Mouse (Mus musculus) cerebellum, adult 2 months (tissue): ENCODE measurements at regions not wholly inside any gene's neighbourhood (a gene's known extent, or its start where the extent isn't known, plus 50 kb on each side); places are given as distances from the start of the nearest gene placed in this dataset.

Experiments
- DNase-seq, 2 experiments: peaks; one replicate each; pipeline ENCODE4 v3.0.0; 2021
- H3K27ac ChIP-seq: fragments of 200-500 bp; 2 replicates; pipeline ENCODE4 v1.5.1; 2012; ENCODE audit warnings: low read length, control low read depth, inconsistent platforms; ENCODE audit not compliant: insufficient read depth
- H3K27me3 ChIP-seq: fragments of 200-500 bp; 2 replicates; pipeline ENCODE4 v1.6.1; 2012; ENCODE audit warnings: inconsistent platforms, mild to moderate bottlenecking, low read length, moderate library complexity; ENCODE audit not compliant: control insufficient read depth, insufficient read depth
- H3K4me1 ChIP-seq: fragments of 200-500 bp; 2 replicates; pipeline ENCODE4 v1.6.1; 2011; ENCODE audit warnings: low read length; ENCODE audit not compliant: control insufficient read depth, insufficient read depth
- H3K4me3 ChIP-seq: fragments of 200-500 bp; replicated peaks from 2 replicates; pipeline ENCODE3; 2011; ENCODE audit warnings: mild to moderate bottlenecking, low read depth, low read length, control low read depth; ENCODE audit not compliant: insufficient read depth
- CTCF ChIP-seq: fragments of 200-500 bp; IDR thresholded peaks from 2 replicates; pipeline ENCODE4 v1.5.1; 2011; ENCODE audit warnings: low read depth, mild to moderate bottlenecking, control low read depth, low read length, moderate library complexity, borderline replicate concordance; ENCODE audit not compliant: insufficient read depth
- POLR2A ChIP-seq: fragments of 200-500 bp; IDR thresholded peaks from 2 replicates; pipeline ENCODE4 v1.6.1; 2011; ENCODE audit warnings: low read length, control low read depth, borderline replicate concordance; ENCODE audit not compliant: insufficient read depth
- WGBS: fragments of 180-500 bp; shearing (Covaris S2); methylation state at CpG from one replicate; pipeline ENCODE4 v1.1.7; 2018; 5-methylcytosine and 5-hydroxymethylcytosine counted together

GRCm38 (mm10) chrX:14592793-14593192, 381.8 kb downstream of the H2al1n start:
- Histone ChIP-seq H3K4me1 (no peaks in the 10 kb centered on the region), H3K4me3 (no peak overlapping the region), H3K27me3 (no peaks in the 10 kb centered on the region), H3K27ac (no peak overlapping the region)
- 11% methylated on average over 1 of the region's 1 CpGs for WGBS
- no peak for DNase-seq
- TF ChIP-seq POLR2A, result no peak
- TF ChIP-seq CTCF, result no peak

GRCm38 (mm10) chrX:14596799-14597198, 385.9 kb downstream of the H2al1n start:
- Histone ChIP-seq H3K4me3 (no peak overlapping the region), H3K4me1 (no peaks in the 10 kb centered on the region), H3K27ac (no peak overlapping the region), H3K27me3 (no peaks in the 10 kb centered on the region)
- TF ChIP-seq POLR2A, result no peak
- TF ChIP-seq CTCF, result no peak
- DNase-seq, result no peak

- Histone ChIP-seq H3K27me3 (no peaks in the 10 kb centered on the region), H3K27ac (no peak overlapping the region), H3K4me3 (no peak overlapping the region), H3K4me1 (no peaks in the 10 kb centered on the region)
- WGBS, result 24% methylated on average over 2 of the region's 2 CpGs
- TF ChIP-seq POLR2A (no peak), CTCF (no peak)
- peak; percentile 37 to 78 for DNase-seq
Observed at GRCm38 (mm10) chrX:14601916-14602315, 391.0 kb downstream of the H2al1n start.

GRCm38 (mm10) chrX:14609196-14609595, 398.2 kb downstream of the H2al1n start:
- TF ChIP-seq POLR2A, result no peak
- TF ChIP-seq CTCF, result no peak
- WGBS, result 9% methylated on average over 1 of the region's 1 CpGs
- no peaks in the 10 kb centered on the region; the same call in 1 of the 2 replicates for H3K4me1 ChIP-seq
- no peak overlapping the region for H3K27ac ChIP-seq
- DNase-seq, result peak; percentile 29 to 72
- no peaks in the 10 kb centered on the region for H3K27me3 ChIP-seq
- H3K4me3 ChIP-seq, result no peak overlapping the region

GRCm38 (mm10) chrX:14628267-14628901, 417.4 kb downstream of the H2al1n start:
- no peaks in the 10 kb centered on the region for H3K27me3 ChIP-seq
- no peak overlapping the region for H3K27ac ChIP-seq
- no peaks in the 10 kb centered on the region for H3K4me1 ChIP-seq
- no peak overlapping the region for H3K4me3 ChIP-seq
- TF ChIP-seq CTCF, result no peak
- TF ChIP-seq POLR2A, result no peak
- DNase-seq, result peak in 1 of 2 experiments; percentile 10
- WGBS, result 23% methylated on average over 10 of the region's 10 CpGs

GRCm38 (mm10) chrX:14639378-14639777, 428.4 kb downstream of the H2al1n start:
- H3K4me1 ChIP-seq, result no peaks in the 10 kb centered on the region
- no peak overlapping the region for H3K27ac ChIP-seq
- DNase-seq, result no peak
- 94% methylated on average over 3 of the region's 3 CpGs for WGBS
- TF ChIP-seq CTCF (no peak), POLR2A (no peak)
- no peaks in the 10 kb centered on the region for H3K27me3 ChIP-seq
- H3K4me3 ChIP-seq, result no peak overlapping the region

GRCm38 (mm10) chrX:14664852-14665251, 453.9 kb downstream of the H2al1n start:
- no peak overlapping the region for H3K27ac ChIP-seq
- TF ChIP-seq CTCF, result no peak
- TF ChIP-seq POLR2A, result no peak
- DNase-seq, result no peak
- WGBS, result 34% methylated on average over 3 of the region's 3 CpGs
- no peak overlapping the region for H3K4me3 ChIP-seq
- H3K27me3 ChIP-seq, result no peaks in the 10 kb centered on the region
- no peaks in the 10 kb centered on the region for H3K4me1 ChIP-seq

GRCm38 (mm10) chrX:14696375-14696774, 485.4 kb downstream of the H2al1n start:
- no peak for TF ChIP-seq CTCF
- no peak for TF ChIP-seq POLR2A
- Histone ChIP-seq H3K27ac (no peak overlapping the region), H3K27me3 (no peaks in the 10 kb centered on the region), H3K4me3 (no peak overlapping the region), H3K4me1 (no peaks in the 10 kb centered on the region)
- WGBS, result 94% methylated on average over 2 of the region's 2 CpGs
- DNase-seq, result no peak
